Mouse (Mus musculus) thymus, adult 2 months (tissue): ENCODE results near the gene Ryr1.
"Not testable (repeated sequence)": the region's sequence is repeated elsewhere in the genome, so short reads cannot be mapped to it uniquely, and the experiment has no call there.

Source experiments
- CTCF ChIP-seq: fragments of 200-500 bp; IDR thresholded peaks from 2 replicates; pipeline ENCODE4 v1.5.1; 2012; ENCODE audit warnings: mild to moderate bottlenecking, control low read depth, low read length, moderate library complexity, borderline replicate concordance; ENCODE audit not compliant: control insufficient read depth, poor library complexity, insufficient read depth; ENCODE audit errors: extremely low read depth
- POLR2A ChIP-seq: fragments of 200-500 bp; IDR thresholded peaks from 2 replicates; pipeline ENCODE4 v1.6.1; 2012; ENCODE audit warnings: mild to moderate bottlenecking, low read length, control low read depth, moderate library complexity; ENCODE audit not compliant: control insufficient read depth, poor library complexity, insufficient read depth; ENCODE audit errors: extremely low read depth

GRCm38 (mm10) chr7:29063476-29063875 lies 61.5 kb downstream of the Ryr1 start:
- TF ChIP-seq CTCF, POLR2A: not testable (repeated sequence)
